Mouse (Mus musculus) liver, embryonic 12.5 days (tissue): Measurements from ENCODE around the gene Lhb. TPM values are rescaled to one million over a fixed set of nuclear protein-coding genes. Genes with fewer than 3 reads are reported as not detected.

Experiments used
- ATAC-seq: fragments of 200-750 bp; cut with Nextera tagmentation; 2 replicates; pipeline ENCODE4 v1.8.0; 2017; ENCODE audit warnings: moderate number of reproducible peaks, mild to moderate bottlenecking, moderate library complexity
- H3K27ac ChIP-seq: fragments of 300-500 bp; sonication (generic); 2 replicates; pipeline ENCODE4 v1.5.1; 2016; ENCODE audit warnings: mild to moderate bottlenecking
- H3K27me3 ChIP-seq: fragments of 300-500 bp; sonication (generic); replicated peaks from 2 replicates; pipeline ENCODE4 v1.6.1; 2016; ENCODE audit warnings: mild to moderate bottlenecking, moderate library complexity
- H3K36me3 ChIP-seq: fragments of 300-500 bp; sonication (generic); 2 replicates; pipeline ENCODE4 v1.6.1; 2016; ENCODE audit warnings: mild to moderate bottlenecking, moderate library complexity
- H3K4me1 ChIP-seq: fragments of 300-500 bp; sonication (generic); 2 replicates; pipeline ENCODE4 v1.6.1; 2016
- H3K4me2 ChIP-seq: fragments of 300-500 bp; sonication (generic); 2 replicates; pipeline ENCODE4 v1.6.1; 2016; ENCODE audit warnings: mild to moderate bottlenecking, moderate library complexity
- H3K4me3 ChIP-seq: fragments of 300-500 bp; sonication (generic); 2 replicates; pipeline ENCODE4 v1.5.1; 2016; ENCODE audit warnings: mild to moderate bottlenecking, moderate library complexity
- H3K9ac ChIP-seq: fragments of 300-500 bp; sonication (generic); 2 replicates; pipeline ENCODE4 v1.6.1; 2016; ENCODE audit warnings: mild to moderate bottlenecking, moderate library complexity
- H3K9me3 ChIP-seq: fragments of 300-500 bp; sonication (generic); replicated peaks from 2 replicates; pipeline ENCODE4 v1.6.1; 2016; ENCODE audit warnings: mild to moderate bottlenecking, moderate library complexity
- WGBS: fragments of 180-500 bp; shearing (Covaris S2); methylation state at CpG from one replicate; pipeline ENCODE4 v1.1.7; 2016; ENCODE audit not compliant: insufficient replicate concordance; 5-methylcytosine and 5-hydroxymethylcytosine counted together
- microRNA-seq: library from miRNA; unstranded; fragments of <30 nt; microRNA quantifications from one replicate; pipeline ENCODE4, GENCODE M21; 2017
- polyA plus RNA-seq: library from polyadenylated mRNA; unstranded; fragments of >200 nt; fragmentation: Nextera tagmentation; extraction: Ambion mirVana; gene quantifications from 2 replicates; pipeline ENCODE4 v1.2.1, GENCODE M21; 2016

Lhb gene
- polyA plus RNA-seq, 1 experiment from 2014 or later, result not detected

DNA sequence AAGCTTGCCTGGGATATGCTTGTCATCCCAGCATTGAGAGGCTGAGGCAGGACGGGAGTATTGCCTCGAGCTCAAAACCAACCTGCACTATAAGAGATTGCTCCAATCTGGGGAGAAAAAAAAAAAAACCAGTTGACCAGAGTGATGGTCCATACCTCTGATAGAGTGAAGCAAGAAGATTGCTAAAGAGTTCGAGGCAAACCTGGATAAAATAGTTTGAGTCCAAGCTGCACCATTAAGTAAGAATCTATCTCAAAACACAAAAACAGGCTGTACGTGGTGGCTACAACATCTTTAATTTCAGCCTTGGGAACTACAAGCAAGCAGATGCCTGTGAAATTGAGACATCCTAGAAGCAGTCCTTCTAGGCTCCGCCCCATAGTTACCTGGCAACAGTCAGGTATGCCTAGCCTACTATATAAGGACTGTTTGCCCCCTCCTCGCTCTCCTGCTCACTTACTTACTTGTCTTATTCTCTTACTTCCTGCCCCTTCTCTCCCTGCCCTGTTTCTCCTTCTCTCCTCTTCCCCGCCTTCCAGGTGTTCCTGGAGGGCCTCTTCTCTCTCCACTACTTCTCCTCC is 46.6 kb downstream of the Lhb start:
- ATAC-seq, result peak; percentile 2; the same call in 1 of the 2 replicates
- H3K9ac ChIP-seq, result 0 out of 2 replicates have a peak overlapping the region, but pooled peaks have one; percentile 90
- WGBS, result 45% methylated on average over 7 of the region's 7 CpGs

DNA sequence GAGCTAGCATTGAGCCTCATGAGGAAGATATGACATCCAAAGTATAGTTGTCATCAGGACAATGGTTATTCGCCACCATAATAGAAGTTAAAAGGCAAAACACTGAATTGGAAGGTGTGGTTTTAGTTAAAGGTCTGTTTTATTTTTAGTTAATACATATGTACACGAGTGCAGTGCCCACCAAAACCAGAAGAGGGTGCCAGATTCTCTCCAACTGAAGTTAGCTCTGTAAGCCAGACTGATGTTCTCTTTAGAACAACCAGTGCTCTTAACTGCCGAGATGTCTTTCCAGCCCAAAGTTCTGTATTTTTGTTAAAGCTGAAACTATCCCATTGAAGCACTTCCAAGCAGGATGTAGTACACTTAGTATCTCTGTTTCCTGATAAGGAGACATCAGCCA is 50.2 kb downstream of the Lhb start:
- Histone ChIP-seq H3K27me3 (no peaks in the 10 kb centered on the region), H3K27ac (no peak overlapping the region), H3K36me3 (no peaks in the 10 kb centered on the region), H3K9ac (no peak overlapping the region), H3K4me3 (no peak overlapping the region), H3K4me2 (no peak overlapping the region), H3K4me1 (peaks cover 37% of the 10 kb centered on the region), H3K9me3 (no peaks in the 10 kb centered on the region)
- WGBS, result 6% methylated on average over 3 of the region's 3 CpGs
- no peak for ATAC-seq

More for the DNA sequence above, 46.6 kb downstream of the Lhb start:
- H3K27ac ChIP-seq, result no peak overlapping the region; the same call in 1 of the 2 replicates
- H3K36me3 ChIP-seq, result peaks cover 34% of the 10 kb centered on the region
- H3K4me1 ChIP-seq, result peaks cover 49% of the 10 kb centered on the region
- H3K4me2 ChIP-seq, result peak overlapping the region; percentile 93
- H3K9me3 ChIP-seq, result no peaks in the 10 kb centered on the region
- H3K4me3 ChIP-seq, result peak overlapping the region; percentile 81
- H3K27me3 ChIP-seq, result no peaks in the 10 kb centered on the region

Small RNA genes lying within 50 kb of the gene (microRNA-seq; reads per million reads assigned to microRNA genes)
- gene Gm22133, result 1.1 reads per million

Other genes with a start within 250 kb of the Lhb start
- not detected in 2 replicates for gene Gfy, start 241.3 kb upstream of the Lhb start, polyA plus RNA-seq
- gene Pth2, start 239.8 kb upstream of the Lhb start, polyA plus RNA-seq, result not detected in 2 replicates
- 0.07 and 0.13 TPM in 2 replicates for gene Ccdc155, start 215.9 kb upstream of the Lhb start, polyA plus RNA-seq
- 1.9 and 3.0 TPM in 2 replicates for gene Dkkl1, start 208.7 kb upstream of the Lhb start, polyA plus RNA-seq
- gene Tead2, start 205.1 kb upstream of the Lhb start, polyA plus RNA-seq, result 23.6 and 28.2 TPM in 2 replicates
- gene Cd37, start 181.7 kb upstream of the Lhb start, polyA plus RNA-seq, result 14.0 and 14.6 TPM in 2 replicates
- gene Slc6a16, start 179.7 kb upstream of the Lhb start, polyA plus RNA-seq, result not detected in 2 replicates
- not detected in 2 replicates for gene Slc6a21, start 143.3 kb upstream of the Lhb start, polyA plus RNA-seq
- 1.2 and 2.2 TPM in 2 replicates for gene Trpm4, start 87.0 kb upstream of the Lhb start, polyA plus RNA-seq
- gene Hrc, start 85.5 kb upstream of the Lhb start, polyA plus RNA-seq, result 0.08 and 0.23 TPM in 2 replicates
- gene Ppfia3, start 53.8 kb upstream of the Lhb start, polyA plus RNA-seq, result 0.37 and 0.45 TPM in 2 replicates
- 0.38 TPM in 1 of 2 replicates, not detected in the other for gene Lin7b, start 50.2 kb upstream of the Lhb start, polyA plus RNA-seq
- 170 and 179 TPM in 2 replicates for gene Snrnp70, start 25.1 kb upstream of the Lhb start, polyA plus RNA-seq
- gene Kcna7, start 15.2 kb upstream of the Lhb start, polyA plus RNA-seq, result 0.05 and 0.10 TPM in 2 replicates
- 0.81 and 0.87 TPM in 2 replicates for gene Ntf5, start 7.1 kb upstream of the Lhb start, polyA plus RNA-seq
- gene Gys1, start 14.0 kb downstream of the Lhb start, polyA plus RNA-seq, result 8.6 and 10.2 TPM in 2 replicates
- gene Ruvbl2, start 17.3 kb downstream of the Lhb start, polyA plus RNA-seq, result 135 and 141 TPM in 2 replicates
- 7,751 and 8,218 TPM in 2 replicates for gene Ftl1, start 39.1 kb downstream of the Lhb start, polyA plus RNA-seq
- gene Bax, start 46.1 kb downstream of the Lhb start, polyA plus RNA-seq, result 147 and 155 TPM in 2 replicates
- gene Tulp2, start 61.1 kb downstream of the Lhb start, polyA plus RNA-seq, result 1.9 and 2.0 TPM in 2 replicates
- not detected in 2 replicates for gene Gm45808, start 66.0 kb downstream of the Lhb start, polyA plus RNA-seq
- 2.8 and 3.1 TPM in 2 replicates for gene Dhdh, start 68.0 kb downstream of the Lhb start, polyA plus RNA-seq
- gene Nucb1, start 89.6 kb downstream of the Lhb start, polyA plus RNA-seq, result 140 and 146 TPM in 2 replicates
- 157 and 165 TPM in 2 replicates for gene Ppp1r15a, start 105.4 kb downstream of the Lhb start, polyA plus RNA-seq
- 0.80 and 0.87 TPM in 2 replicates for gene Plekha4, start 105.5 kb downstream of the Lhb start, polyA plus RNA-seq
- 1.5 and 1.8 TPM in 2 replicates for gene Hsd17b14, start 134.1 kb downstream of the Lhb start, polyA plus RNA-seq
- gene Bcat2, start 149.3 kb downstream of the Lhb start, polyA plus RNA-seq, result 50.4 and 54.7 TPM in 2 replicates
- not detected in 2 replicates for gene Fgf21, start 194.7 kb downstream of the Lhb start, polyA plus RNA-seq
- gene Fut1, start 196.5 kb downstream of the Lhb start, polyA plus RNA-seq, result 0.15 TPM in 1 of 2 replicates, not detected in the other
- gene Izumo1, start 201.0 kb downstream of the Lhb start, polyA plus RNA-seq, result 0.20 and 0.23 TPM in 2 replicates
- gene Rasip1, start 206.7 kb downstream of the Lhb start, polyA plus RNA-seq, result 10.5 and 11.8 TPM in 2 replicates
- 0.69 and 0.81 TPM in 2 replicates for gene Mamstr, start 219.2 kb downstream of the Lhb start, polyA plus RNA-seq
- gene Fut2, start 245.6 kb downstream of the Lhb start, polyA plus RNA-seq, result 0.05 TPM in 1 of 2 replicates, not detected in the other